Mouse (Mus musculus): ENCODE results near the gene C1qtnf6. TPM values are rescaled to one million over a fixed set of nuclear protein-coding genes. Genes with fewer than 3 reads are reported as not detected.

C1qtnf6 gene
- polyA plus RNA-seq, 1 experiment from 2014 or later: 15.2 TPM

DNA sequence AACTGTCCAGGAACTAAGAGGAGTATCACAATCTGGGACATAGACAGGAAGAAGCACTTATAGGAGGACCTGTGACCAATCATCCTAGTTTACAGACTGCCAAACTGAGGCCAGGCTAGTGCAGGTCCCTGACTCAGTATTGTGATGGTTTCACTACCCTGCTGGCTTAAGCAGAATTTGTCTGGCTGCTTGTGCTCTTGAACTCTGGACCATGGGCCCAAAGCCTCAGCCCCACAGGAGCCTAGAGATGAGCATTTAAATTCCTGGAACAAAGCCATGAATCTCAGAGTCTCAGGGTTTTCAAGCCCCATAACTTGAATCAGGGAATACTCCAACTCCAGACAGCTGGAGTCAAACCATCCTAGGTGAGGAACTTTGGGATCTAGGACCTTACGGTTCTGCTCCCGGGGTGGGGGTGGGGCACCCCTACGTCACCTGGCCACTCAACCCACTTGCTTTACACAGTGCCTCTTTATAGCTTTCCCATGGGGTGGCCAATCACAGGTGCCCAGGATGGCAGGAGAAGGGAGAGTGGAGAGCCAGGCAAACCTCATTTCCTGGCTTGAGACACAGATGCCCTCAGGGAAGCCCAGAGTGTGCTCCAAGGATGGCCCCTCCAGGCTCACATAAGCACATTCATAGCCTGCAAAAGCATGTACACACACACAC, 11.0 kb upstream of the C1qtnf6 start:
- Histone ChIP-seq H3K4me1 (ENCODE audit: control insufficient read depth, insufficient read depth, low read length) (no peaks in the 10 kb centered on the region), H3K27ac (replicated peaks; ENCODE audit: low read depth, low read length) (no peak overlapping the region), H3K4me2 (ENCODE audit: low read depth, low read length) (no peak overlapping the region), H3K9ac (replicated peaks; ENCODE audit: low read length) (no peak overlapping the region), H3K36me3 (replicated peaks; ENCODE audit: control insufficient read depth, insufficient read depth, low read depth, low read length) (no peaks in the 10 kb centered on the region), H3K4me3 (ENCODE audit: low read depth, low read length) (no peak overlapping the region), H3K9me3 (replicated peaks; ENCODE audit: control insufficient read depth, low read length) (no peaks in the 10 kb centered on the region), H3K27me3 (ENCODE audit: control insufficient read depth, insufficient read depth, low read length) (no peaks in the 10 kb centered on the region)
- no peak for DNase-seq (ENCODE audit: low spot score)
- WGBS: 85% methylated on average over 3 of the region's 3 CpGs
- ATAC-seq (replicated peaks; ENCODE audit: insufficient number of reproducible peaks, low FRiP score, low TSS enrichment, low read depth): no peak

DNA sequence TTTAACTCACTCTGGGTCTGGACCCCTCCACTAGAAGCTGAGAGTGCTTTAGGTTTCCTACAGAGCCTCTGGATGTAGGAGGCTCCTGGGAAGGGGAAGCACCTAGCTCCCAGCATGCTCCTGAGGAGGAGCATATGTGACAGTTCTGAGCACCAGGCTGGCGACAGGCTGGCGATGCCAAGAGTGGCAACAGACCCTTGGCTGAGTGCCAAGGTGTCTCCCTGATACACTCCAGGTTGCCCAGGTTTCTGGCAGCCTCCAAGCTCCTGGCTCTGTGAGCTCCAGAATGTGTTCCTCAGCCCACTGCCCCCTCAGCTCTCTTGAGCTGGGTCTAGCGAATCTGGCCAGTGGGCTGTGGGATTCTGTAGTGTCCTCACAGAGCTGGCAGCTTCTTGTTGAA, 10.4 kb upstream of the C1qtnf6 start:
- Histone ChIP-seq H3K27me3 (ENCODE audit: control insufficient read depth, insufficient read depth, low read length) (no peaks in the 10 kb centered on the region), H3K27ac (replicated peaks; ENCODE audit: low read depth, low read length) (no peak overlapping the region), H3K4me2 (ENCODE audit: low read depth, low read length) (no peak overlapping the region), H3K4me3 (ENCODE audit: low read depth, low read length) (no peak overlapping the region), H3K36me3 (replicated peaks; ENCODE audit: control insufficient read depth, insufficient read depth, low read depth, low read length) (no peaks in the 10 kb centered on the region), H3K9ac (replicated peaks; ENCODE audit: low read length) (no peak overlapping the region), H3K4me1 (ENCODE audit: control insufficient read depth, insufficient read depth, low read length) (no peaks in the 10 kb centered on the region), H3K9me3 (replicated peaks; ENCODE audit: control insufficient read depth, low read length) (no peaks in the 10 kb centered on the region)
- ATAC-seq (replicated peaks; ENCODE audit: insufficient number of reproducible peaks, low FRiP score, low TSS enrichment, low read depth) (no peak), DNase-seq (ENCODE audit: low spot score) (no peak)
- 63% methylated on average over 3 of the region's 3 CpGs for WGBS

GRCm38 (mm10) chr15:78541036-78541435, 9.8 kb upstream of the C1qtnf6 start:
- no peak overlapping the region for H3K27ac ChIP-seq (replicated peaks; ENCODE audit: low read depth, low read length)
- WGBS: 82% methylated on average over 3 of the region's 3 CpGs
- H3K4me1 ChIP-seq (ENCODE audit: control insufficient read depth, insufficient read depth, low read length): no peaks in the 10 kb centered on the region
- no peaks in the 10 kb centered on the region for H3K36me3 ChIP-seq (replicated peaks; ENCODE audit: control insufficient read depth, insufficient read depth, low read depth, low read length)
- H3K4me3 ChIP-seq (ENCODE audit: low read depth, low read length): no peak overlapping the region
- H3K9ac ChIP-seq (replicated peaks; ENCODE audit: low read length): no peak overlapping the region
- no peak for ATAC-seq (replicated peaks; ENCODE audit: insufficient number of reproducible peaks, low FRiP score, low TSS enrichment, low read depth)
- no peak overlapping the region for H3K4me2 ChIP-seq (ENCODE audit: low read depth, low read length)
- no peaks in the 10 kb centered on the region for H3K27me3 ChIP-seq (ENCODE audit: control insufficient read depth, insufficient read depth, low read length)
- no peak for DNase-seq (ENCODE audit: low spot score)
- H3K9me3 ChIP-seq (replicated peaks; ENCODE audit: control insufficient read depth, low read length): no peaks in the 10 kb centered on the region

DNA sequence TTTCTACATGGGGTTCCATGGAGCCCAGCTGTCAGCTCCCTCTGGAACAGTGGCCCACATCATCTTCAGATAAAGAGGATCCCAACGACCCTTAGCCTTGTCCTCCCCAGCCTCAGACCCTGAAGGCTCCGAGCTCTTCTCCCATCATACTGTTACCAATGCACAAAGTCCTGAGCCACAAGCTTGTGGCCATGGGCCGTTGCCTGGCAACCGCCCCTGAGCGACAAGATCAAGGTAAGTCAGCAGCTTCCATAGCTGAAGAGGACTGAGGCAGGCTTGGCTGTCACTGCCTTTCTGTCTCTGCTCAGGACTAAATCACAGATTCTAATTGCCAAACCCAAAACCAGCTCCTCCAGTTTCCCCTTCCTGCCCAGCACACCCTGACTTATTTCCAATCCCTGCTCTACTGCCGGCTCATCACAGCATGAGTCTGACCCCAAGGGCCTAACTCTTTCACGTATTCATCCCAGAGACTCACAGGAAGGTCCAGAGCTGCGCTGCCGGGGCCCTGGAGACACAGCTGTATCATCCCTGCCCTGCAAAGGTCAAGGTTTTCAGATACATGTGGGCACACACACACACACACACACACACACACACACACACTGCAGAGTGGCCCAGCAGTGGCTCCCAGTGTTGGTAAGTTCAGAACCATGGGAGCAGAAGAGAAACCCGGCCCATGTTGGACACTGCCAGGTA, 4.7 kb upstream of the C1qtnf6 start:
- Histone ChIP-seq H3K9ac (replicated peaks; ENCODE audit: low read length) (no peak overlapping the region), H3K27ac (replicated peaks; ENCODE audit: low read depth, low read length) (no peak overlapping the region), H3K9me3 (replicated peaks; ENCODE audit: control insufficient read depth, low read length) (no peaks in the 10 kb centered on the region), H3K4me2 (ENCODE audit: low read depth, low read length) (no peak overlapping the region), H3K27me3 (ENCODE audit: control insufficient read depth, insufficient read depth, low read length) (no peaks in the 10 kb centered on the region), H3K4me3 (ENCODE audit: low read depth, low read length) (no peak overlapping the region), H3K36me3 (replicated peaks; ENCODE audit: control insufficient read depth, insufficient read depth, low read depth, low read length) (no peaks in the 10 kb centered on the region), H3K4me1 (ENCODE audit: control insufficient read depth, insufficient read depth, low read length) (no peaks in the 10 kb centered on the region)
- DNase-seq (ENCODE audit: low spot score) (no peak), ATAC-seq (replicated peaks; ENCODE audit: insufficient number of reproducible peaks, low FRiP score, low TSS enrichment, low read depth) (no peak)
- WGBS: 42% methylated on average over 10 of the region's 10 CpGs

DNA sequence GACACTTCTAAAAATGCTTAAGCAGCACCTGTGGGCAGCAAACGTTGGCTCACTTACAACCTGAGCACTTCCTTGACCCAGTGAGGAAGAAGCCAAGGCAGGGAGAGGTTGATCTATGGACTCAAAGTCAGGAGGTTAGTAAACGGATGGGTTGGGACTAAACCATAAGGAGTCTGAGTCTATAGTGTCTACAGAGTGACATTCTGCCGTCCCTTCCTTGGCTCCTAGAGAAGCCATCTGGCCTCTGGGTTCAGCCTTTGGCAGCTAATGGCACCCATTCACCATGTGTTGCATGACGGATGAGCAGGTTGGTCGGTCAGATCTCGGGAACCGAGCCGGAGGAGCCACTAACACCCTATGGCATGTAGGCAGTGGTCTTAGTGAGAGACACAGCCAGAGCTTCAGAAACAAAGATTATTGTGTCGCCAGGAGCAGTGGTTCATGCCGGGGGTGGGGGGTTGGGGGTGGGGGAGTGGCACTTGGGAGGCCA, 2.2 kb upstream of the C1qtnf6 start:
- H3K4me3 ChIP-seq (ENCODE audit: low read depth, low read length): no peak overlapping the region
- ATAC-seq (replicated peaks; ENCODE audit: insufficient number of reproducible peaks, low FRiP score, low TSS enrichment, low read depth) (no peak), DNase-seq (ENCODE audit: low spot score) (no peak)
- no peak overlapping the region for H3K9ac ChIP-seq (replicated peaks; ENCODE audit: low read length)
- H3K27ac ChIP-seq (replicated peaks; ENCODE audit: low read depth, low read length): no peak overlapping the region
- 76% methylated on average over 10 of the region's 10 CpGs for WGBS
- 0 out of 2 replicates have a peak, but pooled peaks cover 3% of the 10 kb centered on the region for H3K4me1 ChIP-seq (ENCODE audit: control insufficient read depth, insufficient read depth, low read length)
- H3K9me3 ChIP-seq (replicated peaks; ENCODE audit: control insufficient read depth, low read length): no peaks in the 10 kb centered on the region
- no peaks in the 10 kb centered on the region for H3K36me3 ChIP-seq (replicated peaks; ENCODE audit: control insufficient read depth, insufficient read depth, low read depth, low read length)
- no peak overlapping the region for H3K4me2 ChIP-seq (ENCODE audit: low read depth, low read length)
- H3K27me3 ChIP-seq (ENCODE audit: control insufficient read depth, insufficient read depth, low read length): no peaks in the 10 kb centered on the region

DNA sequence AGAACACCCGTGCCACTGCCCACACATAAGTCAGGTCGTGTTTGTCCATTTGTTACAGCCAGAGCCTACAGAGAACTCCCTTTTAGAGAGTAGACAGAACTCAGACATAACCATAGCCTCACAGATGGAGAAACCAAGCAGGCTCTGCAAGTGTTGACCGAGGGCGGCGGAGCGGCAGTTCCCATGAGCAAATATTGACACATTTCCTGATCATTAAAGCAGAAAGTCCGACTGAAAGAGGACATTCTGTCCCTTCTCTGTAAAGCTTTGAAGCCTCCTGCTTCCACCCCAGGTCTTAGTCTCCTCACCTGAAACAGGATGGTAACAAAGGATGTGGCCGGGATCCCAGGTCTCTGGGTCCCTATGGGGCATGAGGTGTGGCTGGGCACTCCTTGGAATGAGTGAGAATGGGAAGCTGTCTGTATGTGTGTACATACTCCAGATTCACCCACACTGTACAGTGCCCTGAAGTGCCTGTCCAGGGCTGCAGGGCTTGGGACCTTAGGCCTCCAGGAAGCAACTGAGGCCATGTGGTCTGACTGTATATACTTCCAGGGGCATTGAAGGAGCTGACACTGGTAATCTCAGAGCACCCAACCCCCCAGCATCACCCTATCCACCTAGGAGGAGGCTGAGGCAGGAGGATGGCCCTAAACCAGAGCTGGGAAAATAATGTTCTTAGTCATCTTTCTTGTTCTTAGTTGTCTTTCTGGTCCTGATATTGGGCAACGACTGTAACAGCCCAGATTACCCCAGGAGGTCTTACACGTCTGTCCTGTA, 1.5 kb upstream of the C1qtnf6 start:
- Histone ChIP-seq H3K27me3 (ENCODE audit: control insufficient read depth, insufficient read depth, low read length) (no peaks in the 10 kb centered on the region), H3K9ac (replicated peaks; ENCODE audit: low read length) (no peak overlapping the region), H3K4me1 (ENCODE audit: control insufficient read depth, insufficient read depth, low read length) (0 out of 2 replicates have a peak, but pooled peaks cover 3% of the 10 kb centered on the region), H3K27ac (replicated peaks; ENCODE audit: low read depth, low read length) (no peak overlapping the region), H3K36me3 (replicated peaks; ENCODE audit: control insufficient read depth, insufficient read depth, low read depth, low read length) (no peaks in the 10 kb centered on the region), H3K4me3 (ENCODE audit: low read depth, low read length) (no peak overlapping the region), H3K9me3 (replicated peaks; ENCODE audit: control insufficient read depth, low read length) (no peaks in the 10 kb centered on the region), H3K4me2 (ENCODE audit: low read depth, low read length) (no peak overlapping the region)
- no peak; the same call in 1 of the 2 replicates for ATAC-seq (replicated peaks; ENCODE audit: insufficient number of reproducible peaks, low FRiP score, low TSS enrichment, low read depth)
- 73% methylated on average over 10 of the region's 10 CpGs for WGBS
- no peak for DNase-seq (ENCODE audit: low spot score)

GRCm38 (mm10) chr15:78531901-78532469, 769 bp upstream of the C1qtnf6 start:
- 0 out of 2 replicates have a peak, but pooled peaks cover 3% of the 10 kb centered on the region for H3K4me1 ChIP-seq (ENCODE audit: control insufficient read depth, insufficient read depth, low read length)

More at GRCm38 (mm10) chr15:78531901-78532469, 769 bp upstream of the C1qtnf6 start:
- H3K9me3 ChIP-seq (replicated peaks; ENCODE audit: control insufficient read depth, low read length): no peaks in the 10 kb centered on the region
- peak; percentile 99 for DNase-seq (ENCODE audit: low spot score)
- peak overlapping the region; percentile 39 for H3K9ac ChIP-seq (replicated peaks; ENCODE audit: low read length)
- H3K36me3 ChIP-seq (replicated peaks; ENCODE audit: control insufficient read depth, insufficient read depth, low read depth, low read length): no peaks in the 10 kb centered on the region
- H3K4me2 ChIP-seq (ENCODE audit: low read depth, low read length): peak overlapping the region; percentile 32
- peak overlapping the region; percentile 31; the same call in 1 of the 2 replicates for H3K27ac ChIP-seq (replicated peaks; ENCODE audit: low read depth, low read length)
- under 1% methylated on average over 25 of the region's 25 CpGs for WGBS
- H3K4me3 ChIP-seq (ENCODE audit: low read depth, low read length): peak overlapping the region; percentile 14
- ATAC-seq (replicated peaks; ENCODE audit: insufficient number of reproducible peaks, low FRiP score, low TSS enrichment, low read depth): peak; percentile 68
- H3K27me3 ChIP-seq (ENCODE audit: control insufficient read depth, insufficient read depth, low read length): no peaks in the 10 kb centered on the region

All from embryonic facial prominence, embryonic 11.5 days (tissue).